Mouse (Mus musculus) right cerebral cortex, postnatal 14 days (tissue): Measurements from ENCODE around the gene Patj.
"Not testable (repeated sequence)": the region's sequence is repeated elsewhere in the genome, so short reads cannot be mapped to it uniquely, and the experiment has no call there.

Experiments
- DNase-seq: peaks from one replicate; pipeline ENCODE4 v3.0.0; 2022

Patj gene

GRCm38 (mm10) chr4:98584023-98584422 lies 188.4 kb downstream of the Patj start:
- no peak for DNase-seq

- DNase-seq = no peak
These were observed 190.7 kb downstream of the Patj start for GRCm38 (mm10) chr4:98586303-98586702.

- DNase-seq = no peak
These were observed 192.1 kb downstream of the Patj start for GRCm38 (mm10) chr4:98587686-98588085.

GRCm38 (mm10) chr4:98593961-98594360 lies 198.4 kb downstream of the Patj start:
- no peak for DNase-seq

- no peak for DNase-seq
These were observed 203.0 kb downstream of the Patj start for GRCm38 (mm10) chr4:98598546-98598971.

GRCm38 (mm10) chr4:98599358-98599757 lies 203.8 kb downstream of the Patj start:
- DNase-seq = no peak

GRCm38 (mm10) chr4:98603131-98603530 lies 207.5 kb downstream of the Patj start:
- DNase-seq = no peak

GRCm38 (mm10) chr4:98610501-98610900 lies 214.9 kb downstream of the Patj start:
- DNase-seq = no peak

GRCm38 (mm10) chr4:98614395-98614794 lies 218.8 kb downstream of the Patj start:
- no peak for DNase-seq

- DNase-seq = no peak
These were observed 223.6 kb downstream of the Patj start for GRCm38 (mm10) chr4:98619199-98619598.

- DNase-seq = no peak
These were observed 225.6 kb downstream of the Patj start for GRCm38 (mm10) chr4:98620986-98621784.

GRCm38 (mm10) chr4:98622180-98622579 lies 226.6 kb downstream of the Patj start:
- DNase-seq = no peak

- DNase-seq = no peak
These were observed 227.6 kb downstream of the Patj start for GRCm38 (mm10) chr4:98622996-98623673.

- no peak for DNase-seq
These were observed 232.7 kb downstream of the Patj start for GRCm38 (mm10) chr4:98628286-98628685.

- not testable (repeated sequence) for DNase-seq
These were observed 233.6 kb downstream of the Patj start for GRCm38 (mm10) chr4:98629217-98629616.

GRCm38 (mm10) chr4:98635140-98635837 lies 239.7 kb downstream of the Patj start:
- DNase-seq = no peak

- no peak for DNase-seq
These were observed 243.1 kb downstream of the Patj start for GRCm38 (mm10) chr4:98638731-98639130.

GRCm38 (mm10) chr4:98653650-98654049 lies 258.1 kb downstream of the Patj start:
- DNase-seq = no peak

GRCm38 (mm10) chr4:98654419-98654821 lies 258.8 kb downstream of the Patj start:
- no peak for DNase-seq

- no peak for DNase-seq
These were observed 261.2 kb downstream of the Patj start for GRCm38 (mm10) chr4:98656759-98657158.

GRCm38 (mm10) chr4:98659032-98659431 lies 263.4 kb downstream of the Patj start:
- no peak for DNase-seq

- DNase-seq = no peak
These were observed 264.9 kb downstream of the Patj start for GRCm38 (mm10) chr4:98660534-98660933.

- no peak for DNase-seq
These were observed 270.3 kb downstream of the Patj start for GRCm38 (mm10) chr4:98665884-98666283.

- DNase-seq = no peak
These were observed 270.9 kb downstream of the Patj start for GRCm38 (mm10) chr4:98666451-98666850.
